Mouse (Mus musculus) right cerebral cortex, postnatal 4 days (tissue): ENCODE results near the gene Tmem108.

ENCODE experiments used
- DNase-seq: peaks from one replicate; pipeline ENCODE4 v3.0.0-alpha.2; 2022

Tmem108 gene

GRCm38 (mm10) chr9:103626156-103626555 is 135.5 kb downstream of the Tmem108 start:
- DNase-seq: no peak

- peak; percentile 60 for DNase-seq
These were observed 137.0 kb downstream of the Tmem108 start for GRCm38 (mm10) chr9:103624649-103625048.

GRCm38 (mm10) chr9:103623560-103624316 is 137.9 kb downstream of the Tmem108 start:
- no peak for DNase-seq

DNA sequence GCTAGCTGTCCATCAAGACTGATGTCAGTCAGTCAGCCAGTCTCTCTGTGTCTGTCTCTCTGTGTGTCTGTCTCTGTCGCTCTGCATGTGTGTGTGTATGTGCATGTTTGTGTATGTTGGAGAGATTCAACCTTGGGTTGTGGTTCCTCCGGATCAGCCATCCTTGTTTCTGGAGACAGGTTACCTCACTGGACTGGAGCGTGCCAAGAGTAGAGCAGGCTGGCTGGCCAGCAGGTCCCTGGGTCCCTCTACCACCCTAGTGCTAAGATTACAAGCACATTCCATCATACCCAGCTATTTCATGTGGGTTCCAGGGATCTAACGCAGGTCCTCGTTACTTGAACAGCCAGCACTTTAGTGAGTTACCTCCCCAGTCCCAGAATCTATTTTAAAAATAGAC is 138.6 kb downstream of the Tmem108 start:
- DNase-seq: no peak

DNA sequence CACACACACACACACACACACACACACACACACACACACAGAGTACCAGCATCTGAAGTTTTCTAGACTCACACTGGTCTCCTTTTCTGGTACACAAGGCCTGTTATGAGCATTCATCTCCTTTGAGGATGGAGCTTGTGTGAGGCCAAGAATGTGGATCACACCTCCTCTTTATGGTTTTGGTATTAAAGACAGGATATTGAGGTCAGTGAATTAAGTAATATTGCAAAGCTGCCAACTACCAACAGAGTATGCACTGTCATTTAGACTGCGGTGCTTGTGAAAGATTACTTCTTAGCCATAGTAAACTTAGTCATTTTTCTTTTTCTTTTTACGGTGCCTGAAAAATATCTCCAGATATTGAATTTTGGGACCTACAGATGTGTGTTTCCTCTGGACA is 139.8 kb downstream of the Tmem108 start:
- DNase-seq: no peak

GRCm38 (mm10) chr9:103620517-103621212 is 141.0 kb downstream of the Tmem108 start:
- DNase-seq: no peak

- no peak for DNase-seq
These were observed 147.4 kb downstream of the Tmem108 start for GRCm38 (mm10) chr9:103614260-103614659.

- DNase-seq: no peak
These were observed 153.2 kb downstream of the Tmem108 start for GRCm38 (mm10) chr9:103608161-103609058.

DNA sequence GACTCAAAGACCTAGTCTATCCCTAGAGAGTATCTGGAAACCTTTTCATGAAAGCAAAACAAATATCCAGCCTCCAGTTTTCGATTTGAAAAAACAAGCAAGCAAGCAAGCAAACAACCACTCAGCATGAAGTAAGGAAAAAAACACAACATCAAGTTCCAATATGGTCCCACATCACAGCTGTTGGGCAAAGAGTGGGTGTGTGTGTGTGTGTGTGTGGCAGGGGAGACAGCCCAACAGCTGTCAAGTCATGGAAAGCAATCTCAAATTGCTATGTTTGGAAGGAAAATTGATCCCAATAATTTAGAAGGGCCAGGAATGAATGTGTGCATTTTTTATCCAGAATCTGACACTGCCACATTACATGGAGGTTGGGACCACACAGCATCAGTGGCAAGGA is 155.6 kb downstream of the Tmem108 start:
- no peak for DNase-seq

DNA sequence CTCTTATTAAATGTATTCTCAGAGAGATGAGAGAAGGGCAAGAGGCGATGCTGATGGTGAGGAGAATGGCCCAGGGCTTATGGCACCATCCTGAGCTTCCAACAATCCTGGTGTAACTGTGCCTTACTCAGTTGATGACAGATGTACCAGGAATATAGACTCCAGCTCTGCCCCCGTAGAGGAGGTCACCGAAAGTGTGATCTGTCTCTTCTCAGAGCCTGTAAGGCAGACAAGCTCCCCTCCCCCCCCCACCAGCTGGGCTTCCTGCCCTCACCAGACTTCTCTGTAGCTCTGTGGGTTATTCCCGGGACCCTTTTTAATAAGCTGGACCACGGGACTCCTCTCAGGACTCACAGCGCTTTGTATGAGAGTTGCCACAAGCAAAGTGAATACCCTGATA is 157.8 kb downstream of the Tmem108 start:
- DNase-seq: no peak

DNA sequence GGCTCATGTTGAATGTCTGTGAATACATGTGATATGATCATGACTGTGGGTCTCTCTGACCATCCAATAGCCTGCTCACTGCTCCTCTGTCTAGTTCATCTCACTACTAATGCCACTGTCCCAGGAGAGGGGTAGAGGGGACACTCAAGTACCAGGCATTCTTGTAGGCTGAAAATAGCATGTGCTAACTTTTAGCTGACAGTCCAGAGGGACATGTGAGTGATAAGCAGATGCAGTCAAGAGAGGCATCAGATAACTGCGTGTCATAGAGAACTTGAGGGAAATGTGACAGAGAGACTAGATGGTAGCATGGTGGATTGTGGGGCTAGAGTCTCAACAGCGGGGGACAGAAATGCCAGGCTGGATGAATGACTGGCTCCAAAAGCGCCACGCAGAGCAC is 159.8 kb downstream of the Tmem108 start:
- DNase-seq: no peak

DNA sequence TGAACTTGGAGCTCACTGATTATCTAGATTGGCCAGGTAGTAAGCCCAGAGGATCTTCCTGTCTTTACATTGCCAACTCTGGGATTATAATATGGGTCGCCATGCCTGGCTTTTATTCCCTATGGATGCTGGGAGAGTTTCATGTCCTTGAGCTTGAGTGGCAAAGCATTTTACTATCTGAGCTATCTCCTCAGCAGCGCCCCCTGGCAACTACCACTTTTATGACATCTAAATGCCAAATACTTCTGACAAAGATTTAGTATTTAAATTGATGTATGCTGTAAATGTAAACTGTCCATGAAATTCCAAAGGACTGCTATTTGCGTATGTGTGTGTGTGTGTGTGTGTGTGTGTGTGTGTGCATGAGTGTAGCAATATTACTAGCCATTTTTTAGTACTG is 160.8 kb downstream of the Tmem108 start:
- DNase-seq: no peak

GRCm38 (mm10) chr9:103599908-103600307 is 161.7 kb downstream of the Tmem108 start:
- no peak for DNase-seq

GRCm38 (mm10) chr9:103597861-103598260 is 163.8 kb downstream of the Tmem108 start:
- DNase-seq: no peak

DNA sequence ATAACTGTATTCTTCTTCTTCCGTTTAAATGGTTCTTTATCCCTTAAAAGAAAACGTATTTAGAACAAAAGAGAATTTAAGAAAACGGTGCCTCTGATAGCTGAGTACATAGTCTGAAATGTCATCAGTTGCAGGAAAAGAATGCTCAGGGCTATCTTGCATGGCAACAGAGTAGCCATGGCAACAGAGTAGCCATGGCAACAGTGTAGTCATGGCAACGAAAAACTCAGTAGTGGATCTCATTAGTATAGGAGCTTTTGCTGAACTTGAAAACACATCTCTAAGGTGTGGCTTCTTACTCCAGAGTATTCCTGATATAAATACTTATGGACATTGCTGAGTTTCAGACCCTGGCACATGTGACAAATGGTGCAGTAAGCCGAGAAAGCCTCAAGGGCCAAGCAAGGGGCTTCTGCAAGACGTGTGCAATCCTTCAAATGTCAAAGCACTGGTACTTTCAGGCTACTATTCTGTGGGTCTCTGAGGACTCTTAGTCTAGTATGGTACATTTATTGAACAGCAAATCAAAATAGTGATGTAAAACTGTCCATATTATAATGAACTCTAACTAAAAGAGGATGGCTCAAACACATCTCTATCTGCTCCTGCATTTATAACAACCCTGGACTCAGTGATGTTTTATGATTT is 166.3 kb downstream of the Tmem108 start:
- DNase-seq: peak; percentile 79

DNA sequence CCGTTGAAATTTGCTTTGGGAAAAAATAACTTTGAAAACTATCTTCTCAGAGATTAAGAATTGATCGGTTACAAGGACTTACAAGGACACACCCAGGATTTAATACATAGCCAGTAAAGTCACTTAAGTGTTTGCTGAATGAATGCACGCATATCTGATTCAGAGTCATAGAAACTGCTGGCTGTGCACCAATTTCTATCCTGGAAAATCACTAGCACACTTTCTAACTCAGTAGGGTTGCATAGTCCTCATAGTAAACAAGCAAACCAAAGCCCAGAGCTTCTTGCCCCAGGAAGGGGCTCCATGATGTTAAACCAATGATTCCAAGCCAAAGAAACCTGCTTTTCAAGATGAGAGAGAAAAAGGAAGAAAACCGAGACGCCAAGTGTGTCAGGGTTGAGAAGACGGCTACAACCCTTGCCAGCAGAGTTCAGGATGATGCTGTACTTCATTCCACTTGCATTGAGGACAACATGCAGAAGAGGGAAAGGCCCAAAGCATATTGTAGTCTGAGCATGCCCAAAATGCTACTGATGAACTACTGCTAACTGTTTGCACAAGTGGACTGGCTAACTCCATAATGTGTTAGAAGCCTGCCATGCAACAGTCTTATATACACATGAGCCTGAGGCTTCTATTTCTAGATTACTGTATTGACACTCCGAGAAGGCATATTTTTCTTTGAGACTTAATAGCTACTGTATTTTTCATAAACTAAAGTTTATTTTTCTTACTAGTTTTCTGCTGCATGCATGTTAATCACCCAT is 167.0 kb downstream of the Tmem108 start:
- DNase-seq: no peak

DNA sequence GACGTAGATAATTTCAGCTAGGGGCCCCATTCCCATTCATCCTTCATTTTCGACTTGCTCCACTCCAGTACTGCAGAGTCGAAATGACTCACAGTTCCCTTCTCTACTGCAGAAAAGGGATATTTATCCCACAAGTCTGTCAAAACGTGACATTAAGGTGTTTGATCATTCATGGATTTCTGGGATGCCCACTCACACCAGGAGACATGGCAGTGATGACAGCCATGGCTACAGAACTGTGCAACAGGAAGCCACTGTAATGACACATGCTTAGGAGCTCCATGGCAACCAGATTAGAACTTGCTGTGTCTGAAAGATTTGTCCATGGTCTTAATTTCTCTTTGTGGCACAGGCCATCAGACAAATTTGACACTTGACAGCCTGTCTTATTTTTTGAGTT is 168.6 kb downstream of the Tmem108 start:
- DNase-seq: no peak

DNA sequence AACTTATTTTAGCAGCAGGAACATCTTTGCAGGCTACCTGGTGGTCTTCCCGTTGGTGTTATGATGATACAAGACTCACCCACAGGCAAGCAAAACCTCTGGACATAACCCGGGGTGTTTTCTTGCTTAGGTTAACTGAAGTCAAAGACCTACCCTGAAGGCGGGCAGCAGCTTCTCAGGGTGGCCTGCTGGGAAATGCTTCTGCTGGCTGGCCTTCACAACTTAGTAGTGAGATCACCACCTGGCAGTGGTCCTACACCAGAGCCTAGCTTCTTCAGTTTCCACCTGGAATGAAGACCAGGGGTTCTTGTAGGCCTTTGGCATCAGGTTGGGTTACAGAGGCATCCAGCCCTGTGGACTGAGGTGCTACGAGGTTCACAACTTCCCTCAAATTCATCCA is 169.7 kb downstream of the Tmem108 start:
- no peak for DNase-seq

DNA sequence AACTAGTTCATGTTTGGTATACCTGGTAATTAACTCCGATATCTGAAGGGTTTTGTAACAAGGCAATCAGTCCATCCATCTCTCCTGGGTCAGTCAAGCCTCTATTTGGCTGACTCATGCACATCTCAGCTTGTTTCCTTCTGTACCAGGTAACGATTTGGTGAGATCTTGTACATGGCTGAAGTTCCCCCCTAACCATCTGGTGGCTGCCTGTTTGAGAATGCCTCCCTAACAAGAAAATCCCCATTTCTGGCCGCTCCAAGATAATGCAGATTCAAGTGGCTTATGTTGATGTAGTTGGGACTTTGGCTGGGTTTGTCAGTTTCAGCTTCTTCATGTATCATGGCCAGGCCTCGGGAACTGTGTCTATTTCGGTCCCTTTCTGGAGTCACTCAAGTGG is 170.8 kb downstream of the Tmem108 start:
- no peak for DNase-seq

DNA sequence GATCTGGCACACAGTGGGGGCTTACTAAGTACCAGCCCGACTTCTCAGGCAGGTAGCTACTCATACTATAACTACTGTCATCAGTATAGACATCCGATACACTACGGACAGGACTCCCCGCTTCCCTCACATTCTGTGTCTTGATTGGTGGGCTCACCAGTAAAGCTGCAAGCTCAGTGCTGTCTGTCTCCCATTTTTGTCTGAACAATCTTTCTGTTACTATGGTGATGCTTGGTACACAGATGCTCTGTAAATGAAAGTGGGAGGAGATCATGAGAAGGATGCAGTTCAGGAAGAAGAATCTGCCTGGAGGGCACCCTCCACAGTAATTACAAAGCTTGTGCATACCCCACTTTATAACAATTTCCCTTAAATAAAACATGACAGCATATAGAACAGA is 176.8 kb downstream of the Tmem108 start:
- no peak for DNase-seq

GRCm38 (mm10) chr9:103582249-103582961 is 179.2 kb downstream of the Tmem108 start:
- DNase-seq: no peak

DNA sequence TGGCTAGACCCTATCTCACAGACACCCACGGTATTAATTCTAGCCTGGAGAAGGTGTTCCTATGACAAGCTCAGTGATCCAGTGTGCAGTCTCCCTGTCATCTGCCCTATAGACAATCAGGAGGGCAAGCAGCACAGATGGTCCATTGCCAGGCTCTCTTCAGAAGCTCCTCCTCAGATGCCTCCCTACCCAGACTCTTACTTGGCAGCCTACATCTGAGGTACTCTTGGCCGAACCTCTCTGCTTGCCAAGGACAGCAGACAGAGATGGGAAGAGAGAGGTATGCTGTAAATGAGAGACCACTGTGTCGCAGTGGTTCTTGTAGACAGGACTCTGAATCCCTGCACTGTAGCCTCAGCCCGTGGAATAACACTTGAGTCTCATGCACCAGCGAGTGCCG is 181.0 kb downstream of the Tmem108 start:
- no peak for DNase-seq
